Mouse (Mus musculus): Measurements from ENCODE around the gene Krtap9-1. TPM values are rescaled to one million over a fixed set of nuclear protein-coding genes. Genes with fewer than 3 reads are reported as not detected.
"Not testable (repeated sequence)": the region's sequence is repeated elsewhere in the genome, so short reads cannot be mapped to it uniquely, and the experiment has no call there.

Gene Krtap9-1
- polyA plus RNA-seq (2012; ENCODE audit: insufficient read depth, low replicate concordance) = not detected in 2 replicates

DNA sequence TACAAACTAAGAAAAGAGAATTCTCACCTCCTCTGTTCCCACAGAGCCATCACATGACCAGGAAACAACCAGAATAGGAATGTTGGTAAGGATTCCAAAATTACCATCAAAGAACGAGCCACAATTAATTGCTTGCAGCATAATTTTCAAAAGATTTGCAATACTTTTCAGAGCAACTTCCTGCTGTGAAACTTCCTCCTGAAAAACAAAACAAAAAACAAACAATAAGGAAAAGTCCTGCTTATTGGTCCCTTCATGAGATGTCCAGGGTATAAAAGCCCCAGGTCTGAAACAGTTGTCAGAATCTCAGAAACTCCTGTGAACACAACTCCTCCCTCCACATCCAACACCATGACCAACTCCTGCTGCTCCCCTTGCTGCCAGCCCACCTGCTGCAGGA is at the start of gene Krtap9-1:
Krtap9-1 (plus strand) TSS at position 301 of the 400 bp plus-strand sequence.
- H3K27me3 ChIP-seq (replicated peaks); H3K4me3 ChIP-seq (replicated peaks); H3K36me3 ChIP-seq (replicated peaks; ENCODE audit: low read length); H3K9me3 ChIP-seq; H3K4me1 ChIP-seq: not testable (repeated sequence)

GRCm38 (mm10) chr11:99837966-99838365 is 35.2 kb upstream of the Krtap9-1 start, which contains the start of gene 2300003K06Rik:
2300003K06Rik (minus strand) TSS chr11:99838066.
- Histone ChIP-seq H3K4me3 (replicated peaks) (peak within 1 kb of the TSS; percentile 53), H3K4me1 (no peaks in the 10 kb centered on the region)
- TF ChIP-seq GATA1 (IDR thresholded peaks at IDR 0.05; ENCODE audit: borderline replicate concordance, low read length) (no peak), FLI1 (IDR thresholded peaks at IDR 0.05; ENCODE audit: low read length) (no peak)

DNA sequence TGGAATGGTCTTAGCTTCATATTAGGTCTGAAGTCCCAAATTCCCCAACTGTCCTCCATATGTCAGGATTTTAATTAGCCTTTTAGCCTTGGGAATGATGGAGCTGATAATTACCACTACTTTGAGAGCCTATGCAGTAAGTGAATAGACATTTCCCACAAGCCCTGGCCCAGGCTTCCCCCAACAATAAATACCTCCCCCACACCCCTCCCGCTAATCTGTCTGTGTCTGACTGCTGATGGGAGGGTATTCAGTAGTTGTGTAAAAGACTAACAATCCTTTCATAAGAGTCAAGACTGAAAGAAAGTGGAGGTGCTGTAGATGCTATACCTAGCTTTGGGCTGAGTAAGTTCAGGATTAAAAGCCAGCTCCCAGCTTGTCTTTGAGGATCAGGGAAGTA is 31.0 kb upstream of the Krtap9-1 start:
- H3K27me3 ChIP-seq (replicated peaks) = no peaks in the 10 kb centered on the region
- H3K9me3 ChIP-seq = peaks cover 6% of the 10 kb centered on the region; the same call in 1 of the 2 replicates
- H3K4me1 ChIP-seq = no peaks in the 10 kb centered on the region
- no peak for TF ChIP-seq GATA1 (IDR thresholded peaks at IDR 0.05; ENCODE audit: borderline replicate concordance, low read length)
- TF ChIP-seq FLI1 (IDR thresholded peaks at IDR 0.05; ENCODE audit: low read length) = no peak
- H3K4me3 ChIP-seq (replicated peaks) = no peak overlapping the region
- no peaks in the 10 kb centered on the region for H3K36me3 ChIP-seq (replicated peaks; ENCODE audit: low read length)

More at GRCm38 (mm10) chr11:99837966-99838365, 35.2 kb upstream of the Krtap9-1 start, which contains the start of gene 2300003K06Rik:
- Histone ChIP-seq H3K27me3 (replicated peaks) (no peaks in the 10 kb centered on the region), H3K9me3 (peaks cover 9% of the 10 kb centered on the region; the same call in 1 of the 2 replicates), H3K36me3 (replicated peaks; ENCODE audit: low read length) (no peaks in the 10 kb centered on the region)

DNA sequence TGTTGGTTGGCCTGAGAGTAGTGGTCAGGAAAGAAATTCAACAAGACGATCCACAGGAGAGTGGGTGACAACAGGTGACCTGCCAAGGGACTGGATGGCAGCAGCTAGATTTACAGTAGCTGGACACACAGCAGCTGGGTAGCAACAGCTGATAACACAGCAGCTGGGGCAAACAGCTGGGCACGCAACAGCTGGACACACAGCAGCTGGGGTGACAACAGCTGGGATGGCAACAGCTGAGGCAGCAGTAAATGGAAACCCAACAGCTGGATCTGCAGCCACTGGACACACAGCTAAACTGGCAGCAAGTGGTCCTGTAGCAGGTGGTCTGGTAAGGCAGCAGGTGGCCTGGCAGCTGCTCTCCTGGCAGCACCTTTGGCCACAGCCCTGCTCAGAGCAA is 26.4 kb upstream of the Krtap9-1 start:
- no peaks in the 10 kb centered on the region for H3K9me3 ChIP-seq
- H3K36me3 ChIP-seq (replicated peaks; ENCODE audit: low read length) = no peaks in the 10 kb centered on the region
- no peaks in the 10 kb centered on the region for H3K4me1 ChIP-seq
- TF ChIP-seq FLI1 (IDR thresholded peaks at IDR 0.05; ENCODE audit: low read length) = no peak
- TF ChIP-seq GATA1 (IDR thresholded peaks at IDR 0.05; ENCODE audit: borderline replicate concordance, low read length) = no peak
- peak overlapping the region; percentile 14 for H3K4me3 ChIP-seq (replicated peaks)
- no peaks in the 10 kb centered on the region for H3K27me3 ChIP-seq (replicated peaks)

- H3K4me1 ChIP-seq = no peaks in the 10 kb centered on the region
- H3K36me3 ChIP-seq (replicated peaks; ENCODE audit: low read length) = no peaks in the 10 kb centered on the region
- H3K9me3 ChIP-seq = no peaks in the 10 kb centered on the region
- H3K4me3 ChIP-seq (replicated peaks) = no peak within 1 kb of the TSS
- H3K27me3 ChIP-seq (replicated peaks) = no peaks in the 10 kb centered on the region
- TF ChIP-seq FLI1 (IDR thresholded peaks at IDR 0.05; ENCODE audit: low read length) (no peak), GATA1 (IDR thresholded peaks at IDR 0.05; ENCODE audit: borderline replicate concordance, low read length) (no peak)
Observed at GRCm38 (mm10) chr11:99851508-99851907, 21.7 kb upstream of the Krtap9-1 start, which contains the start of gene Krtap4-16. Krtap4-16 (minus strand) TSS chr11:99851608.

DNA sequence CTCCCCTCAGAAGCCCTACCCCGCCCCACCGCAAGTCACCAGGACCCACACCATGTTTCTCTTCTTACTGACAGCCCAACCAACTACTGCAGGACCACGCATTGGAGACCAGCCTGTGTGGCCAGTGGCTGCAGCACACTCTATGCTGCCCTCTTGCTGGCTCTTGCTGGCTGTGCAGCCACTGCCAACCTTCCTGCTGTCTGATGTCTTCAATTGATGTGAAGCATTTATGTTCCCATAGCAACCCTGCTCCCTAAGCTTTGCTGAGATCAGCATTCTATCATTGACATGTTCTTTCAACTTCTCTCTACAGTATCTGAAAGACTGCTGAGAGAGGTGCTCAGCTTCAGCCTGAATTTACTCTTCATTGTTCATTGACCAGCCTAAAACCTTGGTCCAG is 19.1 kb upstream of the Krtap9-1 start:
- TF ChIP-seq GATA1 (IDR thresholded peaks at IDR 0.05; ENCODE audit: borderline replicate concordance, low read length) (no peak), FLI1 (IDR thresholded peaks at IDR 0.05; ENCODE audit: low read length) (no peak)
- Histone ChIP-seq H3K4me1 (no peaks in the 10 kb centered on the region), H3K27me3 (replicated peaks) (no peaks in the 10 kb centered on the region), H3K4me3 (replicated peaks) (no peak overlapping the region), H3K9me3 (no peaks in the 10 kb centered on the region), H3K36me3 (replicated peaks; ENCODE audit: low read length) (no peaks in the 10 kb centered on the region)

- TF ChIP-seq FLI1 (IDR thresholded peaks at IDR 0.05; ENCODE audit: low read length) (no peak), GATA1 (IDR thresholded peaks at IDR 0.05; ENCODE audit: borderline replicate concordance, low read length) (no peak)
- H3K9me3 ChIP-seq = no peaks in the 10 kb centered on the region
- no peaks in the 10 kb centered on the region for H3K27me3 ChIP-seq (replicated peaks)
- no peaks in the 10 kb centered on the region for H3K36me3 ChIP-seq (replicated peaks; ENCODE audit: low read length)
- no peak within 1 kb of the TSS for H3K4me3 ChIP-seq (replicated peaks)
- no peaks in the 10 kb centered on the region for H3K4me1 ChIP-seq
Observed at GRCm38 (mm10) chr11:99857617-99858016, 15.6 kb upstream of the Krtap9-1 start, which contains the start of gene Gm11568. Gm11568 (plus strand) TSS chr11:99857917.

DNA sequence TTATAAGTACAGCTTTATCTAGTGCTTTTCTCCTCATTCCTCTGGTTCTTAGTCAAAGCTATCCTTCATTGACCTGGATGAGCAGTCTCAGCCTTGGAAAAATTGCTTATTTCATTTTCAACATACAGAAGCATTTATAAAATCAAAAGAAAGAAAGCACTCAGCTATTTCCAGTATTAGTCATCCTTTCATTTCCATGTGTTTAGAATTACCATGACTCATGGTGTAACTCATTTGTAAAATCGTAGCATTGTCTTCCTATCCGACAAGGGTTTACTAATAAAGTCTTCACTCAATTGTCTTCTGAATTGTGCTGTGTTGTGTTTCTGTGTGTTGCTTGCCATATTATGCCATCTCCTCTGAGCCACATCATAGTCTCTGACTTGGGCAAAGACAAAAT is 14.4 kb upstream of the Krtap9-1 start:
- Histone ChIP-seq H3K4me1 (no peaks in the 10 kb centered on the region), H3K9me3 (no peaks in the 10 kb centered on the region), H3K36me3 (replicated peaks; ENCODE audit: low read length) (no peaks in the 10 kb centered on the region), H3K27me3 (replicated peaks) (no peaks in the 10 kb centered on the region), H3K4me3 (replicated peaks) (no peak overlapping the region)
- TF ChIP-seq FLI1 (IDR thresholded peaks at IDR 0.05; ENCODE audit: low read length) = no peak

DNA sequence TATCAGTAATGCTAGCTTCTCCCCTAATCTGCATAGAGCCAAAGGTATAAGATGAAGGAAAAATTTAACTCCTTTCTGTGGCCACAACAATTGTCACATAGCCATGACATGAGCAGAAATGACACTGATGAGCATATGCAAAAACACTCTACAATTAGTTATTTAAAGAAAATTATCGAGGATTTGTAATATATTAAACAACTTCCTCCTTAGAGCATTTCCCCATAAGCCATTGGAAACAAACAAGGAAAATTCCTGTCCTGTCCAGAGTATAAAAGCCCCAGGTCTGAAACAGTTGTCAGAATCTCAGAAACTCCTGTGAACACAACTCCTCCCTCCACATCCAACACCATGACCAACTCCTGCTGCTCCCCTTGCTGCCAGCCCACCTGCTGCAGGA is 9.0 kb upstream of the Krtap9-1 start, which contains the start of gene Gm11559:
Gm11559 (plus strand) TSS at position 301 of the 400 bp plus-strand sequence.
- not testable (repeated sequence) for H3K27me3 ChIP-seq (replicated peaks); H3K4me1 ChIP-seq

DNA sequence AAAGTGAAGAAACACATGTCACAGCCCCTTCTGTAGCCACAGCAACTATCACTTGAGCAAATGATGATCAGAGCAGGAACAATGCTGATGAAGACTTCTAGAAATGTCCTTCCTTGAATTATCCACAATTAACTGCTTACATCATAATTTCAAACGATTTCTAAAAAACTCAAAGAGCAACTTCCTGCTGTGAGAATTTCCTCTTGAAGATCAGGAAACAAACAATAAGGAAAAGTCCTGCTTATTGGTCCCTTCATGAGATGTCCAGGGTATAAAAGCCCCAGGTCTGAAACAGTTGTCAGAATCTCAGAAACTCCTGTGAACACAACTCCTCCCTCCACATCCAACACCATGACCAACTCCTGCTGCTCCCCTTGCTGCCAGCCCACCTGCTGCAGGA is 5.7 kb downstream of the Krtap9-1 start, which contains the start of gene Gm11567:
Gm11567 (plus strand) TSS at position 301 of the 400 bp plus-strand sequence.
- not testable (repeated sequence) for H3K9me3 ChIP-seq; H3K4me1 ChIP-seq; H3K27me3 ChIP-seq (replicated peaks); H3K4me3 ChIP-seq (replicated peaks); H3K36me3 ChIP-seq (replicated peaks; ENCODE audit: low read length)

More for the DNA sequence above, 9.0 kb upstream of the Krtap9-1 start, which contains the start of gene Gm11559:
- not testable (repeated sequence) for H3K36me3 ChIP-seq (replicated peaks; ENCODE audit: low read length); H3K4me3 ChIP-seq (replicated peaks); H3K9me3 ChIP-seq

GRCm38 (mm10) chr11:99907620-99908019 is 34.4 kb downstream of the Krtap9-1 start, which contains the start of gene Krtap31-1:
Krtap31-1 (plus strand) TSS chr11:99907920.
- no peak for TF ChIP-seq FLI1 (IDR thresholded peaks at IDR 0.05; ENCODE audit: low read length)
- TF ChIP-seq GATA1 (IDR thresholded peaks at IDR 0.05; ENCODE audit: borderline replicate concordance, low read length) = no peak
- Histone ChIP-seq H3K9me3 (no peaks in the 10 kb centered on the region), H3K27me3 (replicated peaks) (no peaks in the 10 kb centered on the region), H3K4me3 (replicated peaks) (no peak within 1 kb of the TSS), H3K36me3 (replicated peaks; ENCODE audit: low read length) (no peaks in the 10 kb centered on the region), H3K4me1 (no peaks in the 10 kb centered on the region)

Data from megakaryocyte, embryonic 14.5 days (primary cell).